Mouse (Mus musculus) hindlimb bud, embryonic 11.5 days (tissue): Measurements from ENCODE around the gene Stxbp2.
A peak's percentile ranks its signal among the peaks of the same experiment; 100 is the strongest.

Experiments used
- DNase-seq: peaks from one replicate; pipeline ENCODE4 v3.0.0-alpha.2; 2012; ENCODE audit warnings: low read depth, low spot score; ENCODE audit errors: extremely low spot score

The Stxbp2 gene

DNA sequence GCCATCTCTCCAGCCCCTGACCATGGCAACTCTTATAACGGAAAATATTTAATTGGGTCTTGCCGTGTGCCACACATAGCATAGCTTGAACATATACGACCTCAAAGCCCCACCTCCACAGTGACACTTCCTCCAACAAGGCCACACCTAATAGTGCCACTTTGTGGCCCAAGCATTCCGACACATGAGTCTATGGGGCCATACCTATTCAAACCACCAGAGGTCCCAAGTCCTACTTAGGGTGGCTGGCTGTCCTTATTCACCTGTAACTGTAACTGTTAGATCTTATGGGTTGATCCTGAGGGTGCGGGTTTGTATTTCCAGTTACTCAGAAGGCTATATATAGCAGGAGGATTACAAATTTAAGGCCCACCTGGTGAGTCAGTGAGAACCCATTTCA, 2.7 kb upstream of the Stxbp2 start:
- no peak for DNase-seq

DNA sequence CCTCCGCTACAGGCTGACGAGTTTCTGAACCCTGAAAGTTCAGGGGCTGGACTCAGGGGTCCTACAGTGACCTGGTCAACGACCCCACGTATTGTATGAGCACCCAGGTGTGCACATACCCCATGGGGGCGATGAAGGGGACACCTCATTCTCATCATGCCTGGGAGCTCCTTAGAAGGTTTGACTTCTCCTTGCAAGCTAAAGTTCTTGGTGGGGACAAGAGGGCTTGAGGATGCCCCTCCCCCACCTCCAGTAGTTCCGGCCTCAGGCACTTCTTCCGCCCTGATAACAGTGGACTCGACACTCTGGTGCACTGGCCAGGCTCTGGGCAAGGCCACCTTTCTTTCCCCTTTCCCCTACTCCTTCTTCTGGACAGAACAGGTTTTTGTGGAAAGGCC, 722 bp downstream of the Stxbp2 start:
- DNase-seq, result no peak

DNA sequence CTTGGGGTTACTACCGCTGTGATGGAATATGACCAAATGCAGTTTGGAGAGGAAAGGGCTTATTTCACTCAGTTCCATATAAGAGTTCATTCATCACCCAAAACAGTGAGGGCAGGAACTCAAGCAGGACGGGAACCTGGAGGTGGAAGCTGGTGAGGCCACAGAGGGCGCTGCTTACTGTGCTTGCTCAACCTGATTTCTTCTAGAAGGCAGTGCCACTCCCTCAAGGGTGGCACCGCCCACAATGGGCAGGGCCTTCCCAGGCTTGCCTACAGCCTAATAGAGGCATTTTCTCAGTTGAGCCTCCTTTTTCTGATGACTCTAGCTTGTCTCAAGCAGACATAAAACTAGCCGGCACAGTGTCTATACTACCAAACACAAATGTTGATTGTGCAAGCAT, 15.0 kb downstream of the Stxbp2 start:
- DNase-seq, result no peak

DNA sequence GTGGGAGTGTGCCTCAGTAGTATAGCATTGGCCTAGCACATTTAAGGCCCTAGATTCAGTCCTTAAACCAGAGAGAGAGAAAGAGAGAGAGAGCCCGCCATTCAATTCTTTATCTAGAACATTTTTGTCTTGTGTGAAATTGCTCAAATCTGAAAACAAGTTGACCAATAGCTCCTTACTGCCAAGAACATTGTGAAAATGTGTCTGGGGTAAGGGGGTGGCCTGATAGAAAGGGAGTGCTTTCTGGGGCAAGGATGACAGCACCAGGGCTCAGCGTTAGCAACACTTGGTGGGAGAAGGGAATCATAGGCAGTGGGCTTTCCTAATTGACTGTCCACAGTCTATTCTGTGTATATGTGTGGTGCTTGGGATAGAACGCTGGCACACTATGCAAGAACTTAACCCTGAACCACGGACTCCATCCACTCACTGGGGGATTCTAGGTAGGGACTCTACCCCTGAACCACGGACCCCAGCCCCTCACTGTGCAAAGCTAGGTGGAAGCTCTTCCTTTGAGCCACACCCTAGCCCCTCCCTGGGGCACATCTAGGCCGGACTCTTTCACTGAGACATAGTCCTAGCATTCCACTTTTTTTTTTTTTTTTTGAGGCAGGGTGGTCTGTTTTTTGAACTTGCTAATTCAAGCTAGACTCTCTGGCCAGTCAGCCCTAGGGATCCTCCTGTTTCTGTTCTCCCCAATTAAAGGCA, 16.2 kb downstream of the Stxbp2 start:
- no peak for DNase-seq

DNA sequence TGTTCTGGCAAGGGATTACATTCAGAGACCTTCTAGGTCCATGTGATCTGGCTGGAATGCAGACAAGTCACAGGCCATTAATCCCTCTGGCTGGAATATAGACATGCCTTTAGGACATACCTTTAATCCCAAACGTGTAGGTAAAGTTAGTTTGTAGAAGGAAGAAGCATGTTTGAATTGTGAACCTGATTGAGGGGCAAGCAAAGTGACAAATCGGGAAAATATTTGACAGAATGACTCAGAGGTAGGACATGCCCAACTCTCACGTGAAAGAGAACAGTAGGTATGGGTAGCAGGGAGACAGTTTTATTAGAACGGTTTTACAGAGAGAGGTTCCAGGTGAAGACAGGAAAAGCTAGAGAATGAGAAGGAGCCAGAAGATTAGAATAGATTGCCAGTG, 16.8 kb downstream of the Stxbp2 start:
- no peak for DNase-seq

DNA sequence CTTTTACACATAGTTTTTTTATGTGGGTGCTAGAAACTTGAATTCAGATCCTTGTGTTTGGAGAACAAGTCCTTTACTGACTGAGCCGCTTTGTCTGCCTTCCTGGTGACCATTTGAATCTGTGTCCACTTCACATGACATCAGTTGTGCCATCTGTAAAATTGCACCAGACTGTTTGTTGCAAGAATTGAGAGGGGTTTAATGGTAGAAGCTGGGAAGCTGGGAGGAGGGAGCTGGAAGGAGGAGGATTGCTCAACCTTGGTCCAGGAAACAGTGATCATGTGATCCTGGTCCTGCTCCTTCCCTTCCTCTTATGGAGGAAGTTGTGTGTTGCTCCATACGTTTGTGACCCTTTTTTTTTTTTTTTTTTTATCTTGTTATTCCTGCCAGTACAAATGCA, 17.5 kb downstream of the Stxbp2 start:
- no peak for DNase-seq

DNA sequence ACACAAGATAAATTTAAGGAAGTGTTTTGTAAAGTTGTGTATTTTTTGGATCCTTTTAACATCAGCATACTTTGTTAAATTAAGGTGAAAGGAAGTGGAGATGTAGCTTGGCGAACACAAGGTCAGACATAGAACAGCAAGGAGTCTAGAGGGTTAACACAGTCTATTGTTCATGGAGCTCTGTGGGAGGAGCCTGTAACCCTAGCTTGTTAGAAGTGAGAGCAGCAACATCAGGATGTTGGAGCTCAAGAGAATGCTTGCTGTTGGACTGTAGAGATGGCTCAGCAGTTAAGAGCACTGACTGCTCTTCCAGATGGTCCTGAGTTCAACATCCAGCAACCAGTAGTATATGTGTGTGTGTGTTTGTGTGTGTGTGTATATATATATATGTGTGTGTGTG, 18.2 kb downstream of the Stxbp2 start:
- DNase-seq, result no peak

DNA sequence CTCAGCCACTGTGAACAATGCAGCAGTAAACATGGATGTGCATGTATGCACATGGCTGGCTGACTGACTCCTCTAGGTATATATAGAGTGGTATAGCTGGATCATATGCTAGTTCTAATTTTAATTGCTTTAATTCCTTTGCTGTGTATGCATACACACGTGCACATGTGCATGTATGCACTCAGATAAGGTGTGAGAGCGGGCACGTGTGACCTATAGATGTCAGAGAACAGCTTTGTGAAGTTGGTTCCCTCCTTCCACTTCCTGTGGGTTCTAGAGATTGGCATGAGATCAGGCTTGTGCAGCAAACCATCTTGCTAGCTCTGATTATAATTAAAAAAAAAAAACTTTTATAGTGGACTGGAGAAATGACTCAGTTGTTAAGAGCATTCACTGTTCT, 22.1 kb downstream of the Stxbp2 start:
- DNase-seq, result no peak

DNA sequence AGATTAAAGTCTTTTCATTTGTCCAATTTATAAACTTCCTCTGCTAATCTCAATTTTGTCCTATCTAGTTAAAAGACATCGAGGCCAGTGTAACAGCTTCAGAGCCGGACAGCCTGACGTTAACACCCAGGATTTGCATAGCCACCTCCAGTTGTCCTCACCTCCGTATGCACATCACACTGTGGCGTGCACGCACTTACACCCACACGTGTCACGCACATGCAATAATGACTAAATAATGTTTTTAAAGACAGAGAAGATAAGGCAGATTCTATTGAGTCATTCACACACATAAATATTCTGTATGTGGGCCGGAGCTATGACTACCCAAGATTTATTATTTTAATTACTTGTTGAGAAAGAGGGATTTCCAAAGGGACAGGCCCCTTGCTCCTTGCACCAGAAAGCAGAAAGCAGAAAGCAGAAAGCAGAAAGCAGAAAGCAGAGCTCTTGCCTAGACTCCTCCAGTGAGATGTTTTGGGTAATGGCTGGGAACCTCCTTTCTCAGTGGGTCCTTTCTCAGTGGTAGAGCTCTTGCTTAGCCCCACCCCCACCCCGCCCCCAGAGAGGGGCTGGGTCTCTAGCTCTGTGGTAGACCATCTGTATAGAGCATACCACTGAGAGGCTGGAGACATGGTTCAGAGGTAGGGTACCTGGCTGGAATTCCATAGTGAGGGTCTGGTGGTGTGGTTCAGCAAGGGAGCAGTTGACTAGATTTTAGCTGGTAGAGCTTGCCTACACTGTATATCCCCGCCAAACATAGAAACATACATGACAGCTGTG, 24.2 kb downstream of the Stxbp2 start:
- no peak for DNase-seq

DNA sequence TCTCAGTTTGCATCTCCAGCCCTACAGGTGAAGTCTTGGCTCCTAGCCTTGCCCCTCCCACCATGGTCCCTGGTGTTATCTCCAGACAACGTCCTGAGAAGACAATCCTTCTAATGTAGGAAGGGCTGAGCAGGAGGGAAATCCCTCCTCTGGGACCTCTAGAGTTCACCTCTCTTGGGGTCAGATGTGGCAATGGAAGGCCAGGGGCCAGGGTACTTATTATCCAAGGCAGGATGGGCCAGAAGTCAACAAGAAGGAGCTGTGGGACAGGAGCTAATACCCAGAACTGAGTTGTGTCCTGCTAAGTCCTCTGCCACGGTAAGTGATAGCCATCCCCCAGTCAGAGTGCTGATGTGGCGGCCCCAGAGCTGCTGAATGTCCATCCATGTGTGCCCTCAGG, 24.8 kb downstream of the Stxbp2 start, which contains the start of gene Retn:
Retn (plus strand) TSS at position 245 of the 400 bp plus-strand sequence.
- no peak for DNase-seq

DNA sequence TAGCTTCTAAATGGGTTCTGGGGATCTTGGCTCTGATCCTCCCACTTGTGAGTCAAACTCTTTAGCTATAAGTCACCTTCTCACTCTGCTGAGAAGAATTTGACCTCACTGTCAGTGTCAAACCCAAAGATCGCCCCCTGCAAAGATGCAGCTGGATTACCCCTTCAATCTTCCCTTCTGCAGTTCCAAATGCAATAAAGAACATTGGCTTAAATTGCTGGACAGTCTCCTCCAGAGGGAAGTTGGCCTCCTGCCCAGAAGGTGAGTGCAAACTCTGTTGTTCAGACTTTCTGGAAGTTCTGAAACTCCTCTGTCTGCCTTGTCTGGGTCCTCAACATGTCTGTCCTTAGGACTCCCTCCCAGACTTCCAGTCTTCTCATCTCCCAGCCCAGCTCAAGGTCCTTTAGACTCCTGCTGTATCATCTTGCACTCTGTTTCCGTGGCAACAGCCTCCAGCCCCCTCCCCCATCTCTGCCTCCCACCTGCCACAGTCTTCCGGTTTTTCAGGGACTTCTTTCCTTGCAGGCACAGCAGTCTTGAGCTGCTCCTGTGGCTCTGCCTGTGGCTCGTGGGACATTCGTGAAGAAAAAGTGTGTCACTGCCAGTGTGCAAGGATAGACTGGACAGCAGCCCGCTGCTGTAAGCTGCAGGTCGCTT, 26.1 kb downstream of the Stxbp2 start:
- no peak for DNase-seq

DNA sequence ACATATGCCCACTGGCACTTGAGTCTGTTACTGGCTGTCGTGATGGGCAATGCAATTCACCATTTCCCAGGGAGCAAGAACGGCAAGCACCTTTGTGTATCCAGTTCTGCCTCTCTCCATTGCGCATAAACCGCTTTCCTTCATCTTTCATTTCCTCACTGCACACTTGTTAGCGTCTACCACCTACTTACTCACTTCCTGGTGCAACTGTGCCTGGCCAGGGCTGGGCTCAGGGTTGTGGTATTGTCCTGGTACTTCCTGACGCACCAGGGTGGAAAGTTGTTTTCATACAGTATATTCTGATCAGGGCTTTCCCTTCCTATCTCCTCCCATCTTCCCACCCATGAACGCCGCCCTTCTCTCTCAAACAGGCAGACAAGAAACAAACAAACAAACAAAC, 30.1 kb downstream of the Stxbp2 start:
- no peak for DNase-seq

DNA sequence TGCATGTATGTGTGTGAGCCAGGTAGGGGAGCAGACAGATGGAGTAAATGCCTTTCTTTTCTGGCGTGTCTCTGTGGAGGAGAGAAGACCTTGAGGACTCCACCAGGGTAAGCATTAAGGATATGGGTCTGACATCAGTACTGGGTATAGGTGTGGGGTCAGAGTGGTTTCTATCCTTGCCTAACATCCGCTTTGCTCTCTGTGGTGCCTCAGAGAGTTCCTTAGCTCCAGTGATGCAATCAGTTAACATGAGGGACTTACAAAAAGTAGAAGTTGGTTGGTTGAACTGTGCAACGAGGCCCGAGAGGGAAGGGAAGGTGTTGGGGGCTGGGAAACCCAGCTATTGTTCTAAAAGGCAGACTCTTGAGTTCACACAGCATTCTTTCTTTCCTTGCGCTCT, 33.6 kb downstream of the Stxbp2 start:
- no peak for DNase-seq

DNA sequence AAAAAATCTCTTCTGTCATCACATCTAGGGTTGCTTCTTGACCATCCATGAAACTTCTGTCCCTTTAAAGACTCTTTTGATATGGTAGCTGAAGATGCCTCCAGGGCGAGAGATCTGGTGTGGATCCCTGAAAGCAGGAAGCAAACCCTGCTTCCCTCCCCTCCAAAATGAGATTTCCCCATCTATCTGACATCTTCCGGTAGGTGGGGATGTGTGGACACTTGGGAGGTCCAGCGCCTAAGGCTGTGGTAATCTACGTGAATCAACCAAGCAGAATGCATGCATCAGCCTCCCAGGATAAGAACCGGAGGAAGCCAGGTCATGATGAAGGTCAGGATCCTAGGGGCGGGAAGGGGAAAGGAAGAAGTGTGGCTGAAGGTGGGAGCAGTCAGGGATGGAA, 34.8 kb downstream of the Stxbp2 start, which contains the start of gene Mcemp1:
Mcemp1 (plus strand) TSS at position 248 of the 400 bp plus-strand sequence.
- DNase-seq, result no peak

DNA sequence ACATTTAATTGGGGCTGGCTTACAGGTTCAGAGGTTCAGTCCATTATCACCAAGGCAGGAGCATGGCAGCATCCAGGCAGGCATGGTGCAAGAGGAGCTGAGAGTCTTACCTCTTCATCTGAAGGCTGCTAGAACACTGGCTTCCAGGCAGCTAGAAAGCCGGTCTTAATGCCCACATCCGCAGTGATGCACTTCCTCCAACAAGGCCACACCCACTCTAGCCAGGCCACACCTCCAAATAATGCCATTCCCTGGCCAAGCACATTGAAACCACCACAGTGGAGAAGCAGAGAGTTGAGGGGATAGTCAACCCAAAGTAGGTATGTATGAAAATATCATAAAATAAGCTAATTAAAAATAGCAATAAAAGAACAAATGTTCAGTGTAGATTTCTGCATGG, 39.6 kb downstream of the Stxbp2 start:
- no peak for DNase-seq

DNA sequence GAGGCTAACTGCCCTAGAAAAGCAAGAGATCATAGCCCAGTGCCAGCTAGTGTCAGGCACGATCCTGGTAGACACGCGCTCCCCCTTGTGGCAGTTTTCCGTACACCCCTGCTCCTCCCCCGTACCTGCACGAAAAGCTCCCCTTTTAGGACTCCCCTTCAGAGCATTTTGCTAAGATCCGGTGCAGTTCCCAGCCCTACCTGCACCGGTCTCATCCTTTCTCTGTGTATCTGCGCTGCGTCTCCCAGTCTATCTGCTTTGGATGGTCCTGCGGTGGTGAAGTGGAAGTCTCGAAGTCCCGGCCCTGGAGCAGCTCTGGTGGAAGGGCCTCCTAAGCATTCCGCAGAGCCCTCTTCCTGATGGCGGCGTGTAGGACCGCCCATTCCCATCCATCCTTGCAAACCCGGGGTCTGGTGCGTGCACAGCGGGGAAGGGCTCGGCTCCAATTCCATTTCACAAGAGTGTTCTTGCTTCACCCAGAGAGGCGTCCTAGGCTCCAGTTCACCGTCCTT, 41.3 kb downstream of the Stxbp2 start, which contains the start of gene Fcor:
Fcor (minus strand) TSS at position 383 of the 512 bp plus-strand sequence.
- peak; percentile 60 for DNase-seq

DNA sequence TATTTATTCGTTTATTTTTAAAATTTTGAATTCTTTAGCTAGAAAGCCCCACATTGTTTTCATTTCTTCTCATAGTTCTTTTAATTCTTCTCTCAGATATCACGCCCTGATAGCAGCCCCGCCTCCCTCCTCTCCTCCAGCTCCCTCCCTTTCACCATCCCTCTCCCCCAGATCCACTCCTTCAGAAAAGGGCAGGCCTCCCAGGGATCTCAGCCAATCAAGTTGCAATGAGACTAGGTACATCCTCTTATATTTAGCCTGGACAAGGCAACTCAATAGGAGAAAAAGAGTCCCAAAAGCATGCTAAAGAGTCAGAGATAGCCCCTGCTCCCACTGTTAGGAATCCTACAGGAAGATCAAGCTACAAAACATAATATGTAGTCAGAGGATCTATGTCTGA, 43.9 kb downstream of the Stxbp2 start:
- DNase-seq, result no peak

DNA sequence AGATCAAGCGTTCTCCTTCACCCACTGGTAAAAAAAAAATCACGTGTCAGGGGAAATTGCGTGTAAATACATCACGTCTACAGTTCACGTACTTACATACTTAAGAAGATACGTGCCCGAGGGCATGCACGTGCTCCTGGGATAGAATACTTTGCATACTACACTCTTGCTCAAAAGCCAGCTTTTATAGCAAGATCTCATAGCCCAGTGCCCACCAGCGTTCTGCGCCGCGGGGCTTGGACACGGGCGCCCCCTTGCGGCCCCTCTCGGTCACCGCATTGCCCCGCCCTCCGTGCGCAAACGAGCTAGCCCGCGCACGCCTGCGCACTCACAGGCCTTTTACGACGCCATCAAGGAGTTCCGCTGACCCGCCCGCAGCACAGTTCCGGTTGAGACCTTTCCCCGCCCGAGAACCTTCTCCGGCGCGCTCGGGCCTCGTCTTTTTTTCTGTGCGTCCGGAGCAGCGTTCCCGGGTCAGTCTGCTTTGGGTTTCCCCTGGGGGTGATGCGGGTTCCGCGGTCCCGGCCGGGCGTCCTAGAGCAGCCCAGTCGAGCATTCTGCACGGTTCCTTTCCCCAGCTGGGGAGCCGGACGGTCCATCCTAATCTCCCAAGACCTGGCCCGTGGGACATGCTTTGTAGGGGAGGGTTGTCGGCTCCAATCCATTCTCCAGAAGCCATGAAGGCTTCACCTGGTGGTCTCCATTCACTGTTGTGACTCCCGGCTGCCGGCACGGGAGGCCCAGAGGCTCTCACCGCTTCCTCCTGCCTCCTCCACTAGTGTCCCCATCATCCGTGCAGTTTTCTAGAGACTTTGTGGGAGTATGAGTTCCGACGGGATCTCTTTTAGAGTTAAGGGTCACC, 45.6 kb downstream of the Stxbp2 start, which contains the start of gene Trappc5:
Trappc5 (plus strand) TSS at position 169 of the 862 bp plus-strand sequence.
- DNase-seq, result peak; percentile 54

DNA sequence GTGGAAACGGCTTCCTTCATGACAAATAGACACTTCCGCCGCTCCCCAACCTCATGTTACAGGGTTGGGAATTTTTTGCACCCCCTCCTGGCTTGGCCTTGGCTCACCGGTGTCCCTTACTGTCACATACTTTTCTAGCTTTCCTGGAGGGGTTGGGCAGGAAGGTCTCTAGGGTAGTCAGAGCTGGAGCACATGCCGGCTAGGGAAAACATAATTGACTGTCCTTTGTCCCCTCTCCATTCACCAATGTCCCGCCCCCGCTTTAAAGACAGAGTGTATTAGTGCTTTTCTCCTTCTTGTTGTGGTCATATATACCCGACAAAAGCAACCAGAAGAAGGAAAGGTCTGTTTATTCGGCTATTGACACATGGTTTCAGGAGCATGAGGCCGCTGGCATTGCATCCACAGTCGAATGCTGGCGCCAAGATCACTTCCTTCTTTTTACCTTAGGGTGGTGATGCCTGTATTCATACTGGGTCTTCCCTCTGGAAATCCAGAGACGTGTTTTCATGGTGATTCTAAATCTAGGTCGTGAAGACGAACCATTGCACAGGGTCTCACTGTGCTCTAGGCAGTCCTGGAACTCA, 46.3 kb downstream of the Stxbp2 start:
- DNase-seq, result no peak

DNA sequence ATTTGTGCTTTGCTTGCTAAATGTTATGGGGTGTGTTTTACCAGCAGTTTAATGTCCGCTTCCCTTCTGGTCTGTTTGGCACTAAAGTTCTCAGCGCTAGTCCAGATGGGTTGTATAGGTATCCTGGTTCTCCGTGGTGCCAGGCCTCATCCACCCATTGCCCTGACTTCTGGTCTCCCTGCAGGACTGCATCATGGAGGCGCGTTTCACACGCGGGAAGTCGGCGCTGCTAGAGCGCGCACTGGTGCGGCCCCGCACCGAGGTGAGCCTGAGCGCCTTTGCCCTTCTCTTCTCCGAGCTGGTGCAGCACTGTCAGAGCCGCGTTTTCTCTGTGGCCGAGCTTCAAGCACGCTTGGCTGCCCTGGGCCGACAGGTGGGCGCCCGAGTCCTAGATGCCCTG, 48.1 kb downstream of the Stxbp2 start:
- DNase-seq, result no peak
